9 mouse cellular contexts compared by ENCODE assay signal in genomic region chr6:101261513-101261912, GRCm38 (mm10).
A peak's percentile ranks its signal among the peaks of the same experiment; 100 is the strongest.
DNase-seq lines count a peak whose midpoint lies in the region; ATAC-seq lines count a peak whose summit lies in the region.
"Had no signal": no experiment of that assay in that cellular context is flagged by ENCODE, and none has a peak within 500 bp of the region (broad histone marks: within the 10 kb centered on the region; RNA-seq: fewer than 3 reads in every experiment).

No protein-coding gene starts in this region.

- H3K4me3 ChIP-seq in midbrain, embryonic 11.5 days (ENCODE audit: low read depth, low read length), result no peak overlapping the region
- H3K4me3 ChIP-seq in midbrain, embryonic 13.5 days (replicated peaks), result no peak overlapping the region
- H3K4me3 ChIP-seq in neural tube, embryonic 14.5 days (ENCODE audit: low read depth, low read length), result no peak overlapping the region
- no peak overlapping the region for H3K4me3 ChIP-seq in hindbrain, embryonic 12.5 days
- H3K4me3 ChIP-seq: heart, embryonic 15.5 days had no signal

- 0 out of 2 replicates have a peak, but pooled peaks cover 2% of the 10 kb centered on the region for H3K27me3 ChIP-seq in midbrain, embryonic 11.5 days (ENCODE audit: control insufficient read depth, insufficient read depth, low read length)
- peaks cover 19% of the 10 kb centered on the region for H3K27me3 ChIP-seq in midbrain, embryonic 13.5 days
- H3K27me3 ChIP-seq in neural tube, embryonic 14.5 days (ENCODE audit: control insufficient read depth, insufficient read depth, low read length), result no peaks in the 10 kb centered on the region
- H3K27me3 ChIP-seq in hindbrain, embryonic 12.5 days, result peaks cover 3% of the 10 kb centered on the region; the same call in 1 of the 2 replicates
- H3K27me3 ChIP-seq: heart, embryonic 15.5 days had no signal

- peaks cover 18% of the 10 kb centered on the region for H3K4me1 ChIP-seq in midbrain, embryonic 11.5 days (ENCODE audit: control insufficient read depth, insufficient read depth, low read length)
- H3K4me1 ChIP-seq in midbrain, embryonic 13.5 days (replicated peaks), result peaks cover 19% of the 10 kb centered on the region
- H3K4me1 ChIP-seq in neural tube, embryonic 14.5 days (ENCODE audit: control insufficient read depth, insufficient read depth, low read length), result peaks cover 9% of the 10 kb centered on the region; the same call in 1 of the 2 replicates
- H3K4me1 ChIP-seq in hindbrain, embryonic 12.5 days, result peaks cover 32% of the 10 kb centered on the region

- peak; percentile 25; the same call in 1 of the 2 replicates for ATAC-seq in frontal cortex, adult (ENCODE audit: low TSS enrichment)
- 0 out of 2 replicates have a peak, but pooled peaks have one; percentile 21 for ATAC-seq in midbrain, embryonic 11.5 days (ENCODE audit: low FRiP score)
- no peak for ATAC-seq in midbrain, embryonic 13.5 days
- peak; percentile 29; the same call in 1 of the 2 replicates for ATAC-seq in neural tube, embryonic 14.5 days (ENCODE audit: low read depth)
- no peak for ATAC-seq in hindbrain, embryonic 12.5 days (ENCODE audit: low FRiP score)

- WGBS in midbrain, embryonic 11.5 days, result 8% methylated on average over 4 of the region's 4 CpGs
- WGBS in midbrain, embryonic 13.5 days, result 5% methylated on average over 4 of the region's 4 CpGs
- 7% methylated on average over 4 of the region's 4 CpGs for WGBS in neural tube, embryonic 14.5 days
- WGBS in hindbrain, embryonic 12.5 days, result 8% methylated on average over 4 of the region's 4 CpGs

- H3K36me3 ChIP-seq in midbrain, embryonic 11.5 days (ENCODE audit: control insufficient read depth, insufficient read depth, low read length), result no peaks in the 10 kb centered on the region
- H3K36me3 ChIP-seq in midbrain, embryonic 13.5 days, result no peaks in the 10 kb centered on the region
- H3K36me3 ChIP-seq in neural tube, embryonic 14.5 days (ENCODE audit: control insufficient read depth, insufficient read depth, low read length), result no peaks in the 10 kb centered on the region
- H3K36me3 ChIP-seq in hindbrain, embryonic 12.5 days, result no peaks in the 10 kb centered on the region
- H3K36me3 ChIP-seq: heart, embryonic 15.5 days had no signal

- H3K9ac ChIP-seq in midbrain, embryonic 11.5 days (ENCODE audit: low read length), result no peak overlapping the region
- no peak overlapping the region for H3K9ac ChIP-seq in midbrain, embryonic 13.5 days (replicated peaks)
- no peak overlapping the region for H3K9ac ChIP-seq in neural tube, embryonic 14.5 days (replicated peaks; ENCODE audit: low read depth, low read length)
- H3K9ac ChIP-seq in hindbrain, embryonic 12.5 days, result no peak overlapping the region
- H3K9ac ChIP-seq: heart, embryonic 15.5 days had no signal

- no peaks in the 10 kb centered on the region for H3K9me3 ChIP-seq in midbrain, embryonic 11.5 days (ENCODE audit: control insufficient read depth, low read length)
- H3K9me3 ChIP-seq in midbrain, embryonic 13.5 days, result 0 out of 2 replicates have a peak, but pooled peaks cover 3% of the 10 kb centered on the region
- no peaks in the 10 kb centered on the region for H3K9me3 ChIP-seq in neural tube, embryonic 14.5 days (ENCODE audit: control insufficient read depth, low read length)
- H3K9me3 ChIP-seq in hindbrain, embryonic 12.5 days (replicated peaks), result no peaks in the 10 kb centered on the region
- H3K9me3 ChIP-seq: heart, embryonic 15.5 days had no signal

- no peak overlapping the region for H3K4me2 ChIP-seq in midbrain, embryonic 11.5 days
- H3K4me2 ChIP-seq in midbrain, embryonic 13.5 days (replicated peaks), result no peak overlapping the region
- no peak overlapping the region for H3K4me2 ChIP-seq in neural tube, embryonic 14.5 days (ENCODE audit: low read depth, low read length)
- no peak overlapping the region for H3K4me2 ChIP-seq in hindbrain, embryonic 12.5 days (replicated peaks)
- H3K4me2 ChIP-seq: heart, embryonic 15.5 days had no signal

- H3K27ac ChIP-seq in midbrain, embryonic 11.5 days (ENCODE audit: low read depth, low read length), result no peak overlapping the region
- H3K27ac ChIP-seq in midbrain, embryonic 13.5 days, result no peak overlapping the region
- H3K27ac ChIP-seq in neural tube, embryonic 14.5 days (ENCODE audit: low read depth, low read length), result no peak overlapping the region
- no peak overlapping the region for H3K27ac ChIP-seq in hindbrain, embryonic 12.5 days
- H3K27ac ChIP-seq: heart, embryonic 15.5 days had no signal

- no peak for DNase-seq in frontal cortex, postnatal 14 days (ENCODE audit: low spot score in 2 of 2)
- peak; percentile 93 for DNase-seq in midbrain, embryonic 11.5 days (ENCODE audit: low spot score, missing footprints)
- DNase-seq in c-Kit-positive CD71-positive TER-119-negative erythroid progenitor cells, embryonic 14.5 days (ENCODE audit: low read depth), result peak; percentile 20
- DNase-seq in kidney, postnatal 36 days, result peak; percentile 17 to 55

Comparison
In these comparisons a context has a peak if more than half of its experiments do, and no peak if none do; other contexts are left out.
1. ATAC-seq: peak in frontal cortex, adult (single experiment), midbrain, embryonic 11.5 days (single experiment) and neural tube, embryonic 14.5 days (single experiment); none in midbrain, embryonic 13.5 days (single experiment) and hindbrain, embryonic 12.5 days (single experiment).
2. DNase-seq: peak in midbrain, embryonic 11.5 days (single experiment), c-Kit-positive CD71-positive TER-119-negative erythroid progenitor cells, embryonic 14.5 days (single experiment) and kidney, postnatal 36 days (2 of 2); none in frontal cortex, postnatal 14 days (0 of 2).